Mouse (Mus musculus): Measurements from ENCODE around the gene Gdpd5. TPM values are rescaled to one million over a fixed set of nuclear protein-coding genes. Genes with fewer than 3 reads are reported as not detected.

The Gdpd5 gene
- polyA plus RNA-seq, 1 experiment from 2014 or later: 17.3 TPM

GRCm38 (mm10) chr7:99474836-99475561 lies 93.8 kb downstream of the Gdpd5 start:
- no peak overlapping the region for H3K9ac ChIP-seq
- H3K4me2 ChIP-seq: no peak overlapping the region
- peaks cover 40% of the 10 kb centered on the region for H3K4me1 ChIP-seq
- peak overlapping the region; percentile 41 for H3K27ac ChIP-seq
- H3K27me3 ChIP-seq: no peaks in the 10 kb centered on the region
- H3K4me3 ChIP-seq (replicated peaks): no peak overlapping the region
- H3K9me3 ChIP-seq (replicated peaks): no peaks in the 10 kb centered on the region
- no peak for ATAC-seq (replicated peaks; ENCODE audit: low FRiP score)
- peaks cover 83% of the 10 kb centered on the region for H3K36me3 ChIP-seq
- 65% methylated on average over 12 of the region's 12 CpGs for WGBS

GRCm38 (mm10) chr7:99475562-99475911 lies 94.3 kb downstream of the Gdpd5 start:
- no peak for ATAC-seq (replicated peaks; ENCODE audit: low FRiP score)
- H3K27ac ChIP-seq: no peak overlapping the region
- WGBS: 89% methylated on average over 2 of the region's 2 CpGs
- H3K36me3 ChIP-seq: peaks cover 89% of the 10 kb centered on the region
- peaks cover 41% of the 10 kb centered on the region for H3K4me1 ChIP-seq
- H3K27me3 ChIP-seq: no peaks in the 10 kb centered on the region
- no peak overlapping the region for H3K4me2 ChIP-seq
- no peak overlapping the region for H3K9ac ChIP-seq
- no peaks in the 10 kb centered on the region for H3K9me3 ChIP-seq (replicated peaks)
- no peak overlapping the region for H3K4me3 ChIP-seq (replicated peaks)

DNA sequence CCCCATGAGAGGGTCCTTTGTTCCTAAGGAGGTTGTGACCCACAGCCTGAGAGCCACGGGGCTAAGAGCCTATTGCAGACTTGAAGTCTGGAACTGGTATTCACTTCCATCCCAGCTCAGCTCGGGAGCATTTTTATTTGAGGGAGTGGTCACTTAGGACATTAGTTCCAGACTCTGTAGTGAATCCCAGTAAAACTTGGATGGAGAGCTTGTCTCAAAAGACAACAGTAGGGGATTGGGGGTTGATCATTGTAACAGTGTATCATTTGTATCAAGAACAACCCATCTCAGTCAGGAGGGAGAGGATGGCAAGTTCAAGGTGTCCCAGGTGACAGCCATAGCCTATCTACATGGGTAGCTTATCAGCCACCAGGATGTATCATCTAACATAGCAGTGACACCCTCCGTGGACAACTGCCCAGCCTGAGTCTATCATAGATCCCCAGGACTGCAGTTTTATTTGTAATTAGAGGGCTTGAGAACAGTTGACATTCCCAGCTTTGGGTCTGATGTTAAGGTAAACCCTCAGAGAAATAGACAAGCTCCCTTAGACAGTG lies 95.4 kb downstream of the Gdpd5 start:
- Histone ChIP-seq H3K4me1 (peaks cover 52% of the 10 kb centered on the region), H3K27ac (0 out of 2 replicates have a peak overlapping the region, but pooled peaks have one; percentile 22), H3K9ac (no peak overlapping the region), H3K4me3 (replicated peaks) (no peak overlapping the region), H3K4me2 (no peak overlapping the region), H3K9me3 (replicated peaks) (no peaks in the 10 kb centered on the region), H3K36me3 (peaks cover 98% of the 10 kb centered on the region), H3K27me3 (no peaks in the 10 kb centered on the region)
- no peak for ATAC-seq (replicated peaks; ENCODE audit: low FRiP score)
- 39% methylated on average over 3 of the region's 3 CpGs for WGBS

DNA sequence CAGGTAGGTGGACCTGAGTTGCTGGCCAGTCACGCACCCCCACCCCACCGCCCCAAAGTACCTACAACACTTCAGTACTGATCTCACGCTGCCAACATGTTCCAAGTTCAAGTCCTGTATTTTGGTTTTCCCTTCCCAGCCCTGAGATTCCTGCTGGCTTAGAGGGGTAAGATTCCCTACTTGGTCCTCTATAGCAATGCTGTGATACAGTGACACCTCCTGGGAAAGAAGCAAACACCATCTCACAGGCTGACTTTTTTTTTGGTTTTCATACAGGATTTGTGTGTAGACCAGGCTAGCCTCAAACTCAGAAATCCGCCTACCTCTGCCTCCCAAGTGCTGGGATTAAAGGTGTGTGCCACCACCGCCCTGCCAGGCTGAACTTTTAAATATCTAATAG lies 96.0 kb downstream of the Gdpd5 start:
- Histone ChIP-seq H3K4me3 (replicated peaks) (no peak overlapping the region), H3K27me3 (no peaks in the 10 kb centered on the region), H3K36me3 (peaks cover 99% of the 10 kb centered on the region), H3K9ac (no peak overlapping the region), H3K4me2 (no peak overlapping the region), H3K27ac (no peak overlapping the region), H3K4me1 (peaks cover 58% of the 10 kb centered on the region), H3K9me3 (replicated peaks) (no peaks in the 10 kb centered on the region)
- 90% methylated on average over 5 of the region's 5 CpGs for WGBS
- no peak for ATAC-seq (replicated peaks; ENCODE audit: low FRiP score)

GRCm38 (mm10) chr7:99482637-99483036 lies 101.4 kb downstream of the Gdpd5 start:
- peaks cover 48% of the 10 kb centered on the region for H3K4me1 ChIP-seq
- peak overlapping the region; percentile 85 for H3K27ac ChIP-seq
- peak overlapping the region; percentile 82 for H3K4me2 ChIP-seq
- no peak for ATAC-seq (replicated peaks; ENCODE audit: low FRiP score)
- H3K27me3 ChIP-seq: no peaks in the 10 kb centered on the region
- H3K9ac ChIP-seq: peak overlapping the region; percentile 85
- H3K36me3 ChIP-seq: peaks cover 49% of the 10 kb centered on the region
- H3K9me3 ChIP-seq (replicated peaks): no peaks in the 10 kb centered on the region
- WGBS: 5% methylated on average over 6 of the region's 6 CpGs
- peak overlapping the region; percentile 76 for H3K4me3 ChIP-seq (replicated peaks)

- H3K4me3 ChIP-seq (replicated peaks): peak within 1 kb of the TSS; percentile 76
- peaks cover 46% of the 10 kb centered on the region for H3K4me1 ChIP-seq
- H3K9ac ChIP-seq: peak within 1 kb of the TSS; percentile 85
- H3K9me3 ChIP-seq (replicated peaks): no peaks in the 10 kb centered on the region
- peak; percentile 95 for ATAC-seq (replicated peaks; ENCODE audit: low FRiP score)
- H3K27ac ChIP-seq: peak within 1 kb of the TSS; percentile 85
- under 1% methylated on average over 45 of the region's 45 CpGs for WGBS
- no peaks in the 10 kb centered on the region for H3K27me3 ChIP-seq
- H3K36me3 ChIP-seq: peaks cover 42% of the 10 kb centered on the region
- peak within 1 kb of the TSS; percentile 82 for H3K4me2 ChIP-seq
These were observed 102.2 kb downstream of the Gdpd5 start, which contains the start of gene Rps3 for GRCm38 (mm10) chr7:99483271-99483923. TSS of gene Rps3 (minus strand) at chr7:99483738.

- Histone ChIP-seq H3K4me2 (peak overlapping the region; percentile 50), H3K27ac (peak overlapping the region; percentile 15; the same call in 1 of the 2 replicates), H3K4me1 (peaks cover 42% of the 10 kb centered on the region), H3K36me3 (peaks cover 37% of the 10 kb centered on the region), H3K4me3 (replicated peaks) (peak overlapping the region; percentile 76), H3K9ac (no peak overlapping the region), H3K27me3 (no peaks in the 10 kb centered on the region), H3K9me3 (replicated peaks) (no peaks in the 10 kb centered on the region)
- 46% methylated on average over 8 of the region's 8 CpGs for WGBS
- ATAC-seq (replicated peaks; ENCODE audit: low FRiP score): peak; percentile 0; the same call in 1 of the 2 replicates
These were observed 102.7 kb downstream of the Gdpd5 start for GRCm38 (mm10) chr7:99483924-99484319.

GRCm38 (mm10) chr7:99484679-99485078 lies 103.5 kb downstream of the Gdpd5 start:
- no peak for ATAC-seq (replicated peaks; ENCODE audit: low FRiP score)
- peaks cover 34% of the 10 kb centered on the region for H3K4me1 ChIP-seq
- no peak overlapping the region for H3K4me2 ChIP-seq
- no peaks in the 10 kb centered on the region for H3K9me3 ChIP-seq (replicated peaks)
- H3K36me3 ChIP-seq: peaks cover 29% of the 10 kb centered on the region
- H3K27ac ChIP-seq: no peak overlapping the region
- H3K9ac ChIP-seq: no peak overlapping the region
- WGBS: 78% methylated on average over 1 of the region's 1 CpGs
- H3K27me3 ChIP-seq: no peaks in the 10 kb centered on the region
- no peak overlapping the region for H3K4me3 ChIP-seq (replicated peaks)

DNA sequence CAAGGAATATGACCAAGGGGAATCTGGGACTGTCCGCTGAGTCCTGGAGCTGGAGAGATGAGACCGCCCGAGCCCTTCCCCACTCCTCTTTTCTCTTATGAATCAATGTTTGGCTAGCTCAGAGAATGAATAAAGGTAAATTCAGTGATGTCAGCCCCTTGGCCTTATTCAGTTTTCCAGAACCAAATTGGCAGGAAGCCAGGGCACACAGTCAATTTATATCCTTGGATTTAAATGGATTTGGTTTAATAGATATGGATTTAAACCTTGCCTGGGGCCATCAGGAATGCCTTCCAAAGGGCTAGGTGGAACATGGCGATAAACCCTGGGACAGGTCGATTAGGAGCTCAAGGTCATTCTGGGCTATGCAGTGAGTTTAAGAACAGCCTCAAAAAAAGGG lies 108.5 kb downstream of the Gdpd5 start:
- no peak overlapping the region for H3K27ac ChIP-seq
- H3K4me1 ChIP-seq: no peaks in the 10 kb centered on the region
- H3K27me3 ChIP-seq: no peaks in the 10 kb centered on the region
- H3K9ac ChIP-seq: no peak overlapping the region
- no peaks in the 10 kb centered on the region for H3K36me3 ChIP-seq
- H3K4me3 ChIP-seq (replicated peaks): no peak overlapping the region
- no peak for ATAC-seq (replicated peaks; ENCODE audit: low FRiP score)
- H3K9me3 ChIP-seq (replicated peaks): no peaks in the 10 kb centered on the region
- H3K4me2 ChIP-seq: no peak overlapping the region
- 85% methylated on average over 5 of the region's 5 CpGs for WGBS

GRCm38 (mm10) chr7:99499128-99499527 lies 117.9 kb downstream of the Gdpd5 start:
- H3K27ac ChIP-seq: no peak overlapping the region
- no peak overlapping the region for H3K4me3 ChIP-seq (replicated peaks)
- no peaks in the 10 kb centered on the region for H3K36me3 ChIP-seq
- H3K9ac ChIP-seq: no peak overlapping the region
- H3K4me2 ChIP-seq: no peak overlapping the region
- 45% methylated on average over 1 of the region's 1 CpGs for WGBS
- no peaks in the 10 kb centered on the region for H3K4me1 ChIP-seq
- no peaks in the 10 kb centered on the region for H3K9me3 ChIP-seq (replicated peaks)
- no peaks in the 10 kb centered on the region for H3K27me3 ChIP-seq
- ATAC-seq (replicated peaks; ENCODE audit: low FRiP score): no peak

GRCm38 (mm10) chr7:99500201-99500600 lies 119.0 kb downstream of the Gdpd5 start:
- H3K4me2 ChIP-seq: no peak overlapping the region

GRCm38 (mm10) chr7:99500655-99501054 lies 119.4 kb downstream of the Gdpd5 start:
- Histone ChIP-seq H3K9ac (no peak overlapping the region), H3K27ac (no peak overlapping the region), H3K4me2 (no peak overlapping the region), H3K4me1 (no peaks in the 10 kb centered on the region), H3K27me3 (no peaks in the 10 kb centered on the region), H3K4me3 (replicated peaks) (no peak overlapping the region), H3K9me3 (replicated peaks) (no peaks in the 10 kb centered on the region), H3K36me3 (no peaks in the 10 kb centered on the region)
- ATAC-seq (replicated peaks; ENCODE audit: low FRiP score): no peak
- WGBS: 29% methylated on average over 5 of the region's 5 CpGs

More at GRCm38 (mm10) chr7:99500201-99500600, 119.0 kb downstream of the Gdpd5 start:
- ATAC-seq (replicated peaks; ENCODE audit: low FRiP score): peak; percentile 76; the same call in 1 of the 2 replicates
- no peaks in the 10 kb centered on the region for H3K4me1 ChIP-seq
- no peak overlapping the region for H3K27ac ChIP-seq
- no peak overlapping the region for H3K4me3 ChIP-seq (replicated peaks)
- WGBS: 7% methylated on average over 8 of the region's 8 CpGs
- H3K27me3 ChIP-seq: no peaks in the 10 kb centered on the region
- no peaks in the 10 kb centered on the region for H3K9me3 ChIP-seq (replicated peaks)
- no peak overlapping the region for H3K9ac ChIP-seq
- no peaks in the 10 kb centered on the region for H3K36me3 ChIP-seq

Data from kidney, embryonic 15.5 days (tissue).